Mouse (Mus musculus) liver, embryonic 14.5 days (tissue): ENCODE results near the gene Rpl34.
A peak's percentile ranks its signal among the peaks of the same experiment; 100 is the strongest.

Experiments
- CTCF ChIP-seq: IDR thresholded peaks from 2 replicates; pipeline ENCODE4 v1.5.1; 2016; ENCODE audit warnings: antibody characterized with exemption, low read depth, control low read depth
- EP300 ChIP-seq: IDR thresholded peaks from 2 replicates; pipeline ENCODE4 v1.6.1; 2016; ENCODE audit warnings: antibody characterized with exemption, low read depth

DNA sequence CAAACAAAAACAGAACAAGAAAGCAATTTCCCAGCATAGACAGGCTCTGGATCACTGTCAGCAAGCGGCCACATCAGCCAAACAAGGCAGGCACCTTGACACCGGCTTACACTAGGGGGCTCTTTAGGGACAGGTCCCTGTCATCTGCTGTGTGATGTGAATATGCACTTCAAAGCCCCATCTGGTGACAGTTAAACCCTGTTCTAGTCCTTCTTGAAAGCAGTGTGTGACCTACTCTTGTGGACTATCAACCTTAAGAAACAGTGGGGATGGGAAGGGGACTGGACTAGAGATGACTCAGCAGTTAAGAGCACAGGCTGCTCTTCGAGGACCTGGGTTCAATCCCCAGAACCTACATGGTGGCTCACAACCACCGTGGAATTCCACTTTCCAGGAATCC lies 32.6 kb downstream of the Rpl34 start:
- TF ChIP-seq CTCF, result peak; percentile 26; the same call in 1 of the 2 replicates
- no peak for TF ChIP-seq EP300
